Mouse (Mus musculus) NIH3T3 (cell line): ENCODE results near the gene C1qtnf4.

Source experiments
- DNase-seq: peaks from one replicate; pipeline ENCODE4 v3.0.0-alpha.2; 2012; ENCODE audit warnings: low read depth

Gene C1qtnf4

DNA sequence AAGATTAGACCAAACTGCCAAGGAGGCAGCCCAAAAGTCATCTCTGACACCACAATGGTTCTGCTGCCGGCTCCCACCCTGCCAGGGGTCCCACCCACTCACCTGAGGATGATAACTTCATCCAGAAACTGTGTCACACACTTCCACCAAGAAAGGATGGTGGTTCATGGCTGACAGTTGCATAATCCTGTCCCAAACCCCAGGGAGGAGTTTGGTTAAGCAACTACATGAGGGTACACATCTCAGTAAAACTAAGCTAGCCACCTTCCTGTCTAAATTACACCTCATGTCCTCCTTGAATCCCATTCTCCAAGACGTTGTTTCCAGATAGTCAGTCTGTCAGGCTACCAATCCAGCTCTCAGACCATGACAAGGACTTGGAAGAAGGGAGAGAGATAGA lies 46.6 kb downstream of the C1qtnf4 start:
- no peak for DNase-seq

DNA sequence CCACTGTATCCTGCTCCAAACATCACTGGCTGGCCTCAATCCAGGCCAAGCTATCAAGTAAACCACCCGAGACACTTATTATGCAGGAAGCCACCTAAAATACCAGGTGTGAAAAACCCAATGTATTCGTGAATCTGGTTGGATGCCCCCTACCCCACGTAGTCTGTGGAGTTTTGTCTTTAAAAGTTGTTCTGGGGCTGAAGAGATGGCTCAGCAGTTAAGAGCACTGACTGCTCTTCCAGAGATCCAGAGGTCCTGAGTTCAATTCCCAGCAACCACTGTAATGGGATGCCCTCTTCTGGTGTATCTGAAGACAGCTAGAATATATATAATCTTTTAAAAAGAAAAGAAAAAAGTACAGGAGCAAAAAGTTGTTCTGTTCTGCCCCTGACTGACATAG lies 52.7 kb downstream of the C1qtnf4 start:
- peak; percentile 49 for DNase-seq

DNA sequence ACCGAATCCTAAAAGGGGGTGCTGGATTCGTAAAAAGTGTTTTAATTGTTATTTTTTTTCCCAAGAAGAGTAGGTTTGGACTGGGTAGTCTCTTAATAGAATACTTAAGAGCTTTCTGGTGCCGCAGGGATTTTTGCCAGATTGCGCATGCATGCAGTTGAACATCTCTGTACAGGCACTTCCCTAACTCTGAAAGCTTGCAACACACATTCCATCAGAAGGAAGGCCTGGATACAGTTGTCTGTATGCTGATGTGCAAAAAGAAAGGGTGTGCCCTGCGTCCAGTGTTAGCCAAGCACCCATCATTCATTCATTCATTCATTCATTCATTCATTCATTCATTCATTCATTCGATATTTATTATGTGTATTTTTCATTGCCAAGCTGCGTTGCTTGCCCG lies 54.1 kb downstream of the C1qtnf4 start:
- DNase-seq: peak; percentile 77
